Mouse (Mus musculus): ENCODE measurements around the gene Lrmp.

DNA sequence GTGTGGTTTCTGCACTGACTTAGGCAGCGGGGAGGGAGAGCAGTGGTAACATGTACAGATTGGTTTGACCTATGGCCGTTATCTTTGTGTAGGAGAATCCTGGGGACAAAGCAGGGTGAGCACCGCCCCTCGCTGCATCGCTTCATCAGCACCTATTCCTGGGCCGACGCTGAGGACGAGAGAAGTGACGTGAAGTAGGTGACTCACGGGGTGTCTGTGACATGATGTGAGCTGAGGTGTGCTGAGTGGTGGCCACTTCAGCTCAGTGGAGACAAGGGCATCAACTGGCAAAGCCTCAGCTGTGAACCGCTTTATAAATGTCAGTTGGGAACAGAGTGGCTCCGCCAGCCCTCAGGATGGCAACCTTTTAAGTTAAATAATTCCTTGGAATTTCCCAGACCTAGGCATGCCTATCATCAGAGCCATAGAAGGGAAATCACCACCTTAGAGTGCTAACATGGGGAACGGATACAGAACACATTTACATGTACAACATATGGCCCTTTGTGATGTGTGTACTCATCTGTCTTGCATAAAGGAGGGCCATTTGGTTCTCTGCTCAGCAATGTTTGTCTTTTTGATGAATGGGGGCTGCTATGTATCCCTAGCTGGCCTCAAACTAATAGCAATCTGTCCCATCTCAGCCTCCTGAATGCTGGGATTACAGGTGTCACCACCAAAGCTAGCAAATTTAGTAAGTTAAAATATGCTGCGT is 56.6 kb downstream of the Lrmp start:
- TF ChIP-seq POLR2A (IDR thresholded peaks at IDR 0.05; ENCODE audit: control insufficient read depth in 1 of 2, insufficient read depth in 1 of 2, low read depth in 1 of 2, low read length in 2 of 2, poor library complexity in 1 of 2) (no peak), CHD2 (IDR thresholded peaks at IDR 0.05; ENCODE audit: low read length) (no peak), ZC3H11A (IDR thresholded peaks at IDR 0.05; ENCODE audit: low read depth, low read length) (no peak), MAFK (IDR thresholded peaks at IDR 0.05; ENCODE audit: borderline replicate concordance, low read depth, low read length) (no peak)

All from MEL (cell line).